Mouse (Mus musculus) fibroblast of lung, adult 2 months (primary cell): ENCODE results near the gene Abat.

Source experiments
- DNase-seq: peaks from one replicate; pipeline ENCODE4 v3.0.0-alpha.2; 2011; ENCODE audit warnings: low read depth

The Abat gene

DNA sequence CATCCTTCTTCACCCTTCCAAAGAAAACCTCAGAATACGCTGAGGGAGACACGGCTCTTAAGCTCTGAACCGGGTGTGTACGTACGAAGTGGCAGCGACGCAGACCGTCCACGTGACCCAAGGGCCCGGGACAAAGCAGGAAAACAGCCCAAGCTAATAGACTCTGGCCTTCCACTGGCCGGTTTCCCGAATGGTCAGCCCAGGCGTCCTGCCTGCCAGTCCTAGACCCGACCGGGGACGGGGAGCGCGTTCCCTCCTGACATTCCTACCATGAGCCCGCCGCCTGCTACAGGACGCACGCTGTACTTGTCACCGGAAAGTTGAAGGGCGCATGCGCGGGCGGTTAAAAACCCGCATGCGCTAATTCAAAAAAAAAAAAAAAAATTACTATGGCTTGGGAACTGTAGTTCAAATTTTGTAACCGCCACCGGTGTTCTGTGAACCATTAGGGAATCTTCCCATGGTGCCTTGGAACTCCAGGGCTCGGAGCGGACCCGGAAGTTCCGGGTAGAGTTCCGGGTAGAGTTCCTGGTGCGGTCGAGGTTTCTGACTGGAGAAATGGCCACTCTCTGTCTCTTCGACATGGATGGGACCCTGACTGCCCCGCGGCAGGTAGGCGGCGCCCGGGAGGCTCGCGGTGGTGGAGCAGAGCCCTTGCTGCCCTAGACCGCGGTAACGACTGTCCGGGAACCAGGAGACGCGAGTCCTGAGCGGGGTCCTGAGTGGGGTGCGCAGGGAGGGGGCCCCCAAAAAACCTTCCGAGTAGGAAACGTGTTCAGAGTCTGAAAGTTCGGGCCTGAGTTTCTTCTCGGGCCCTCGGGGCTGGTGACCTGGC lies 124.2 kb downstream of the Abat start, which contains the start of the genes Pmm2 and Tmem186:
Gene Pmm2, plus strand, starts transcription at position 458 of the 835 bp plus-strand sequence.
Gene Tmem186, minus strand, starts transcription at position 496 of the 835 bp plus-strand sequence.
- peak; percentile 87 for DNase-seq

DNA sequence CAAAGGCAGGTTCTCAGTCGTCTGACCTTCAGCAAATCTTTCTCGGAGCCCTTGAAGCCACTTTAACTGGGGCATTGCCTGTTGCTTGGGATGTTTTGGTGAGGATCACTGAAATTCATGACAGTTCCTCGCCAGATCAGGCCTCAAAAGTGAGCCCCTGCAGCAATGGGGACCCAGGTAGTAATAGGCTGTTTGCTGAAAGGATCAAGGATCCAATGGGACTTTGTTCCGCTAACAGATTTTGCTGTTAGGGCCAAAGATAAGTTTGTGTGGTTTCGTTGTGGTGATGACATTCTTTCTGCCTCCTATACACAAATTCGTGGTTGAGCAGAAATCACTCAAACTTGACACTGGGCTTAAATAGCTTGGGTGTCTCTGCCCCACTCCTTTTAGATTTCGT lies 124.9 kb downstream of the Abat start:
- DNase-seq, result no peak

DNA sequence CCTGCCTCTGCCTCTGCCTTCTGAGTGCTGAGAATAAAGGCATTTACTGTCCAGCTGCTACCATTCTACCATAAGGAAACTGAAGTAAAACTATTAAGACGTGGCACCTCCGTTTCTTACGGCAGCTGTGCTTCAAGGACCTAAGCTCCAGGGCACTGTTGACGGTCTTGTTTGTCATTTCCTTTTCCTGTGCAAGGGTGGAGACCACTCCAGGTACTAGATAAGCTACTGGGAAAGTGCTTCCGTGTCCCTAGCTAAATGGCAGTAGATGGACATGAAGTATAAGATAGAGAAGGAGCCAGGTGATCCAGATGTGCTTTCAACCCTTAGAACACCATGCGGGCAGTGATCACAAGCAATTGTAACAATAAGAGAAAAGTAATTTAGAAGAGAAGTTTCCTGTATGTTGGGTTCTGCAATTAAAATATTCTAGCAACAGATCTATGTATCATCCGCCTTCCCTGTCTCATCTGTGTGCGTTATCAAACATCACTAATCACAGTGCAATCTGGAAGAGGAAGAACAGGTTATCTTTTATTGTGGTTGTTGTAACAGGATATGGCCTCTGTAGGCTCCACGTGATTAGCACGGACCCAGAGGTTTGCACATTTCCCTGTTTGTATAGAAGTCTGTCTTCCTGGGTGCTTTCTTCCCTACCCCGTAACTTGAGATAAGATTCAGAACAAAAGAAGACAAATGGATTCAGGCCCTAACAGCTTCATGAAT lies 126.4 kb downstream of the Abat start:
- no peak for DNase-seq

DNA sequence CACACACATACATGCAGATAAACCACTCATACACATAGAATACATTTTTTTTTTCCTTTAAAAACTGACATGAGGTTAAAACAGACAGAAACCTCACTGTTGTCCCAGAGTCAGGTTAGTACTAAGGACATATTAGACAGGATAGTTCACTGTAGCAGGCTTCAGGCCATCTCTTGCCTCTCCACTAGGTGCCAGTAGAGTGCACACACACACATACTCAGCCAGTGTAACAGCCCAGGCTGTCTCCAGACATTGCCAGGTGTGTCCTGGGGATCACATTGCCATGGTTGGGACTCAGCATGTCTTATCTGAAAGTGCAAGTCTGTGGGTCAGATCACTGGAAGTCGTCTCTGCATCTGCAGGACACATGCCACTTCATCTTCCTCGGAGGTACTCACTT lies 130.6 kb downstream of the Abat start:
- DNase-seq, result no peak

DNA sequence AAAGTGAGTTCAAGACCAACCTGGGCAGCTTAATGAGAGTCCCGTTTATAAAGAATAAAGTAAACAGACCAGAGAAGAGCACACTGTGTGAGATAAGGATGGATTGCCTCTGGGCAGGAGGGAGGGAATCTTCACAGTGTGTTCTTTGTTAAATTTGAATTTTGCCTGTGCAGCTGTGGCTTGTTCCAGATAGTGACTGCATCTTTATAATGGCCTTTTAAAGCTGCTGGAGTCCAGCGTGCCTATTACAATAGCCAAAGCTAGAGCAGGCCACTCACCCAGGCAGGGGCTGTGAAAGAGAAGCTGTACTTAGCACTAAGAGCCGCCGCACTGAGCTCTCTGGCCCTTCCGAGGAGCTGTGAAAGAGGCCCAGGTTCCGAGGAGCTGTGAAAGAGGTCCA lies 132.3 kb downstream of the Abat start:
- no peak for DNase-seq

DNA sequence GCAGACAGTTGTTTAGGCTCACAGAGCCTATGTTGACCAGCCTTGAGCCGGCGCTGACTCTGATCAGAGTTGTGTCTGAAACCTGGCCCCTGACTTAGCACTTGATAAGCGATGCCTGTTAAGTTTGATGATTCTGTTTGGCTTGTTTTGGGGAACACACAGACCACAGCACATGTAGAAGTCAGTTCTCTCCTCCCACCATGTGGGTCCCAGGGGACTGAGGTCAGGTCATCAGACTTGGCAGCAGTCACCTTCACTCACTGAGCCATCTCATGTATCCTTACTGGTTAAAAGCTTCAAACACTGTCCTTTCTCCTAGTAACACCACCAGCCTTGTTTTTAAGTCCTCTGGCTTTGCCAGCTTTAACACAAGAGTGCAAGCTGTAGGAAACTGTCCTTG lies 136.8 kb downstream of the Abat start:
- no peak for DNase-seq

DNA sequence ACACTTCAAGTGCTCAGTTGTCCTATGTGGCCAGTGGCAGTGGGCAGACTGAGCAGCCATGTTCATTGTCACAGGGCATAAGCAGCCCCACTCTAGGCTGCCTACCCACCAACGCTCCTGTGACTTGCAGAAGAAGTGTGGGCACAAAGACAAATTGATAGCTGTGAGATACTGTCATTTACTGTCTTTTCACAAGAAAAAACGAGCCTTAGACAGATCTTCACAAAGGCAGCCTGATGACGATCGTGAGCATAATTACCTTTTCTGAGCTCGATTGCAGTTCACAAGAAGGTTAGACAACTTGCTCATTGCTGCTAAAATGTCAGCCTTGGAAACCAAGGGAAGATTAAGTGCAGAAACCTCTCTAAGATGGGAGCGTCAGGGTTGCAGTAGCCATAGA lies 141.9 kb downstream of the Abat start:
- no peak for DNase-seq

DNA sequence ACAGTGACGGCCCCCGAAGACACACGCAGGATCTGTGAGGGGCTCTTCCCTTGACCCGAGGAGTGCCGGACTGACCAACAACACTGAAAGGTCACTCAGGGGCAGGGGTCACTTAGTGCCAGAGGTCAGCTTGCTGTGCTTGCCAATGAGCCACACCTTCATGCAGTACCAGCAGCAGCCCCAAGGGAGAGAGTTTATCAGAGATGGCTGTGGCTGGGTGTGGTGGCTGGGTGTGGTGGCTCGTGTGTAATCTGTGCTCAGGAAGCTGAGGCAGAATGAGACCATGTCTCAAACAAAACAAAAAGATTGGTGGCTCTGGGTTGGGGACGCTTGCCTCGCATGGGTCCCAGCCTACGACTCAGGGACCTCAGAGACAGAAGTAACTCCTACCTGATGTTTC lies 142.4 kb downstream of the Abat start:
- no peak for DNase-seq

DNA sequence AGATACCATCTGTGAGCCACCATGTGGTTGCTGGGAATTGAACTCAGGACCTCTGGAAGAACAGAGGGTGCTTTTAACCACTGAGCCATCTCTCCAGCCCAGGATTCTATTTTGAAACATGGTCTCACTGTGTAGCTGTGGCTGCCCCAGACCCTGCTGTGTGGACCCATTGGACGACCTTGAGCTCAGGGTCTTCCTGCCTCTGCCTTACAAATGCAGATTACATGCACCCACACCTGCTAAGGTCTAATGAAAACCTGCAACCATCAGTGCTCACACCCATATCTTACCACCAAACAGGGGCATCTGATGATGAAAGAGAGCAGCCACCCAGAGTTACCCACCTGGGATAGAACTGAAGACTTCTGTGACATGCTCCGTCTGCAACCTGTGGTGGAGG lies 143.0 kb downstream of the Abat start:
- no peak for DNase-seq

DNA sequence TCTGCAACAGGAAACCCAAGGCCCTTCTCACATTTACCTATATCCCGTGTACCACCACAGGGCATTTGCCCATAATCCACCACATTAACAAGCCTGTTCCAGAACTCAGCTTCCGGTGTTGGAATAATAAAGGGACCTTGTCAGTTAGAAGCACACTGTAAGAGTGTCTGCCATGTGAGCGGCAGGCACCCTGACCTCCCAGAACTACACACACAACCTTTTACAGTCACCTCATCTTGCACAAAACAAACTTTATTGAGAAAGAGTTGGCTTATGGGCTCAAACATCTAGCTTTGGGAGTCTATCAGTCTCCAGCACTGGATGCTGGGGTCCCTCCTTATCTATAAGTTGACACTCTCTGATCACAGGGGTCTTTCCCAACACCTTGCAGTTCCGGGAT lies 145.1 kb downstream of the Abat start:
- DNase-seq, result no peak

DNA sequence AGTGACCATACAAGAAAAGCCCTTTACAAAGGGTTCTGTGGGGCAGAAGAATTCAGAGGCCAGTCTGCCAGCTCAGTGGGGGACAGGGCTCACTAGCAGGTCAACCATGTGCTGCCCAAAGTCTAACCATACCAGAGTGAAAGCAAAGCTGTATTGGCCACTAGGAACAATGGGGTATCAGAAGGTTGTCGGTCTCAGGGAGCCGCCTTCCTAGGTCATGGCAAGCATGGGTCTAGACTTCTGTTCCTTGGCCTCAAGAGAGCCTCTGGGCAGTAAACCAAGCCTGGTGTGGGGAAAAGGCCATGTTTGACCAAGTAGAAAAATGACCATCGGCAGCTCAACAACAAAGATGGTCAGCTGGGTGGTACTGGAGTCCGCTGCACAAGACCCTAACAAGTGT lies 145.5 kb downstream of the Abat start:
- no peak for DNase-seq

DNA sequence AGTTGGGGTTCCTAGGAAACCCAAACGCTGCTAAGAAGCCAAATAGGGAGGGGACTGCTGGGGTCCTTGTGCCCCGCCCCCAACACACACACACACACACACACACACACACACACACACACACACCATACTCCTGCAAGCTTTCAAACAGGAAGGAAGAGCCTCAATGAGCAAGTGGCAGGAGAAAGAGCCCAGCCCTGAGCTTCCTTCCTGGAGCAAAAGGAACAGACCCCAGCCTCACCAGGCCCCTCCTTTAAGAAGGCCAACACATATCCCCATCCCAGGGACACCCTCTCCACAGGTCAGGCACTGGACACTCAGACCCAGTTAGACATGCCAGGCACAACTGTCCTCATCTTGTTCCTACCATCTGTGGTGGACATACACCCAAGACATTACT lies 149.8 kb downstream of the Abat start:
- no peak for DNase-seq

DNA sequence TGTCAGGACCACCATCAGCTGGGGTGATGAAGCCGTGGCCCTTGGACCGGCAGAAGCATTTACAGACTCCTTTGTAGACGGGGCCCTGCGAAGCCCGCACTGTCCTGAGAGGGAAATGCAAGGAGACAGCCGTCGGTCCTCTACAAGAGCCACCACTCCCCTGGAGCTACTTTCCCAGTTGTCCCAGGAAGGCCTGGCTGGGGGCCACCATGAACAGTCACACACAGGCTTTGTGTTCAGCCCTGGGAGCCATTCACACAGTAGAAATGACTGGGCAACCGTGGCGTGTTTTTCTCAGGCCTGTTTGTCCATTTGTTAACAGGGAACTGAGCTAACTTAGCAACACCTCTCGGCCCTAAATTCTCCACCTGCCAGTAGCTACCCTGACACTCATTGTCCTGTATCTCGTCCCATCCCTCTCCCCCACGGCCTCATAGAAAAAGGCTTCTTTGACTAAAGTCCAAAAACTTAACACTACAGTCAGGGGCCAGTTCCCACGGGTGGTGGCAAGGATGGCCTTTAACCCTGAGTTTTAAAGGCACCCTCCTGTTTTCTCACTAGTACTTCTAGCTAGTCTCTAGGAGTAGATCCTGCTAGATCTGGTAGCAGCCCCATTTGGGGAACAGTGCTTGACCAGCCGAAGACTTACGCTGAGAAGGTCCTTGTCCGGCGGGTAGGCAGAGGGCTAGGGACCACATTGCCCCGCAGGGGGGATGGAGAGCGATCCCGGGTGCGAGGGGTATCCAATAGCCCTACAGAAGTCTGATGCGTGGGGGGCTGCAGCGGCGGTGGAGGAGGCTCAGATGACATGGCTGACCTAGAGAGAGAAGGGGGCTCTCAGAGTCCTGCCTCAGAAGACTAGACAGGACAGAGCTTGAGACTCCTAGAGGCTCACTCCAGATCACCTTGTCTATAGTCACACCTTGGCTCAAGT lies 150.6 kb downstream of the Abat start:
- no peak for DNase-seq

DNA sequence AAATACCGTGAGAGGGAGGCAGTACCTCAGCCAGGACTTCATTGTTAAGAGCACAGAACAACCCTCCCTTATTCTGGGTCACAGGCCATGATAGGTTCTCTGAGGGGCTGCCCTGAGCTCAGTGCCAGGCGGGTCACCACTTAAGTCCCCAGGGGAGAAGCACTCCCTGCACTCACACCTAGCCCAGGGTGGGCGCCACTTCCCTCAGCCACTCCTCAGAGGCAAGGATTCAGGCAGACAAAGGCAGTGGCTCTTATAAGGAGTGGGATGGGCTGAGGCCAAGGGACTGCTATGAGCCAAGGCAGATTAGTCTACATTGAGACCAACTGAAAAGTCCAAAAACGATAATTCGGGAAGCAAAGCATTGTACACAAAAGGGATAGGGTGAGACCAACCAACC lies 152.1 kb downstream of the Abat start:
- DNase-seq, result no peak

DNA sequence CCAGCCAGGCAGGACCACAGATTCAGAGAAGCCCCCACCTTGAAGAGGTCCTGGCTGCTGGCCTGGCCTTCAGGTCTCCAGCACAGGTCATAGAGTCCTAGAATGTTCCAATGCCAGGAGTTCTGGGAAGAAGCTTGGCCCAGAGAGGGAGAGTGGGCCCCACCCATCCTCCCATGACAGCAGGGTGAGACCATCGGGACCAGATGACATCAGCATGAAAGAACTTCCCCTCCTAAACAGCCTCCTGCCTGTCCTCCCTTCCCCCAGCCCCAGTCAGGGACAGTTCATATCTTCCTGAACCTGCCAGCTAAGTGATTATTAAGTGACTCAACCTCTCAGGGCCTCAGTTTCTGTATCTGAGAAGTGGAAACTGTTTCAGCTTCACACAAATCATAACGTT lies 153.2 kb downstream of the Abat start:
- no peak for DNase-seq

DNA sequence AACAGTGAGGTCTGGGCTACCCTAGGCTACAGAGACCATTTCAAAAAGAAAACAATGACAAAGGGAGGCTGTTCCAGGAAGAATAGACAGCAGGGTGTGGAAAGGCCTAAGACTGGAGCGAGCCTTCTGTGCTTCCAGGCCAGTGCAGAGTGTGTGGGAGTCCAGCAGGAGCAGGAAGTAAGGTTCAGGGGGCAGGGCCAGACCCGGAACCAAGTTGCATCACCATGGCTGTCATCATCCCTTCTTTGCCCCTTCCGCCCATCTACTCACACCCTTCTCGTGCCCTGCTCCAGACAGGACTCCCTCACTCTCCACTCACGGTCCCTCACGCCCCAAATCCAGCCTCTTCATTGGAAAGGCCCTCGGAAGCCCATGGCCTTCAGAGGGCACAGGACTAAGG lies 154.0 kb downstream of the Abat start:
- no peak for DNase-seq

DNA sequence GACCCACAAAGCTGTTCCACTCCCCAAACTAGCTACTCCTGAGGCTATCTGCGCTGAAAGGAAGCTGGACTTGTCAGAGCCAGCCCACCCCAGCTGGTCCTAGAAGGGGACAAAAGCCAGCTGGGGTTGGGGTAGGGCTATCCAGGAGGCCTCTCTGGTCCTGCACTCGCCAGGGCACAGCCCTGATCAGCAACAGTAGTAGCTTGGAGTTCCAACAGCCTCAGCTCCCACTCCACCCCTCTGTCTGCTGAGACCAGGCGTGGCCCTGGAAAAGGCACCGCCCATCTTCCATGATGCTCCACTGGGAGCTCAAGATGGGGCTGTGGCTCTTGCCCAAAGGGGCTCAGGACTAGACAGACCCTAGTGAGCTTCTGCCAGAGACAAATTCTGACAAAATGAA lies 154.6 kb downstream of the Abat start:
- DNase-seq, result no peak

DNA sequence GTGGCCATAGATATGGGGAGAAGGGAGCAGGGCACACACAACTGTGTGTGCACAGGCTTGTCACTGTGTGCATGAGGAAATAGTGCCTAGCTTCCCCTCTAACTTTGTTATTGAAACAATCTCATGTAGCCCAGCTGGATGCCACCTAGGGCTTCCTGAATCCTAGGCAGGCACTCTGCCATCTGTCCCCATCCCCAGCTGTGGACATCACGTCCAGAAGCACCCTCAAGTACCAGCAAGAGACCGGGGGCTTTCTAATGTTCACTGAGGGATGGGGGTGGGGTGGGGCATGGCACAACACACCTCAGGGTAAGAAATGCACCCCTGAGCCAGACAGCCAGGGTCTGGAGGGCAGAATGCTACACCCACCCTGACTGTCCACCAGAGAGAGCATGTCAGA lies 155.2 kb downstream of the Abat start:
- no peak for DNase-seq

DNA sequence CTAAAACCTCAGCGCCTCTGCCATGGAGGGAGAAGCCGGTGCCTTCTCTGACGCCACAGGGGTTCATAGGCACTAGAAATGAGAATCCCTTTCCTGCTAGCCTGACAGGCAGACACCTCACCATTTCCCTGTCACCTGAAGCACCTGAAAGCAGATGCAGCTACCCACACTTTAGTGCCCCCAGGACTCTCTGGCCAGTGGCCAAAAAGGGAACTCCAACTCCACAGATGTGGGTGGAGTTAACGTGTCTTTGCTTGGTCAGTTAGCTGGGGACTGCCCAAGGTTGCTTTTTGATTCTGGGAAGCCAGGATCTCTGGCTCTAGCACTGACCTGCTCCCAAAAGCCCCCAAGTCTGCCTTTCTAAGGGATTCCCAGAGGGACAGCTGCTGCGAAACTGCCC lies 156.2 kb downstream of the Abat start:
- DNase-seq, result no peak

DNA sequence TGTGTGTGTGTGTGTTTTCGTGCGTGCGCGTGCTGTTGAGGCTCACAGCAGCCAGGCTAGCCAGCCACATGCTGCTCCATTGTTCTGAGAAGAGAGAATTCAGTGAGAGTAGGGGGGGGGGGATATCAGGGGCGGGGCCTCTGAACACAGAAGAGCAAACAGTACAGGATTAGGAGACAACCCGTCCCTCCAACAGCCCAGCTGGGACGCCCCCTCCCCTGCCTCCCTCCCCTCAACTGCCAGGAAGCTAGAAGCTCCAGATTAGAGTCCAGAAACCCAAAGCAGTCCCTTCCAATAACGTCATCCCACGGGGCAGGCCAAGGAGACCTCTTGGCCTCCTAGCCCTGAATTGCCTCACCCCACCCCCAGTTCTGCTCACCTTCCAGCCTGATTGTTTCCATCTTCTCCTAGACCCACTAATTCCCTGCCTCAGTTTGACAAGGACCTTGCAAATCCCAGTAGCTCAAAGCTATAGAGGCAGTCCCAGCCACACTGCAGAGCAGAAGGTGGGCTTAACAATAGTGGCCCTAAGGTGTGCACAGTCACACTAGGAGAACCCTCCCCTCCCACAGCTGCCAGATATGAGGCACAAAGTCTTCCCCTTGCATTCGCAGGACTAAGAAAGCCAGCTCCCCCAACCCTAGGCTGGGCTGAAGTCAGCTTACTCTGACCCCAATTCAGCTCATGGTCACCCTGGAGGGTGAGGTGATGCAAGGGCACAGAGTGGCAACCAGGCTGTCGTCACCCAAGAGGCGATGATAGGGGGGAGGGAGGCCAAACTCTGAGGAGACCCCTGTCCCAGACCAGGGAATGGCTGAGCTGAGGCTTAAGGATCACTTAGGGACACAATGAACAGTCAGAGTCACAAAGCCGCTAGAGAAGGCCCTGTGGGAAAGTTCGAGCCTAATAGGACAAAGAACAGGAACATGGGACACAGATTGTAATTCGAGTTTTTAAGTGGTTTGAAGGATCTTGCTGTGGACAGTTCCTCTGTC lies 157.1 kb downstream of the Abat start:
- no peak for DNase-seq
